Mouse (Mus musculus) monocyte, adult 5-6 weeks (primary cell): ENCODE data around the gene Limd1. TPM values are rescaled to one million over a fixed set of nuclear protein-coding genes. Genes with fewer than 3 reads are reported as not detected.
"Not testable (repeated sequence)": the region's sequence is repeated elsewhere in the genome, so short reads cannot be mapped to it uniquely, and the experiment has no call there.

Experiments used
- ATAC-seq: fragments of 153-309, 156-312 bp; replicated peaks from 2 replicates; pipeline ENCODE4 v1.8.0; 2017; ENCODE audit warnings: mild to moderate bottlenecking; ENCODE audit not compliant: low TSS enrichment, insufficient number of reproducible peaks, severe bottlenecking, poor library complexity, low FRiP score
- total RNA-seq: library from RNA; stranded (forward); fragments of 200-1000, 200-491, 200-594 nt; gene quantifications from 3 replicates; pipeline ENCODE4 v1.2.3, GENCODE M21; 2017

Gene Limd1
- total RNA-seq, result 54.7 to 68.7 TPM (median 65.2 TPM) in 3 replicates

- no peak for ATAC-seq
Measured at GRCm38 (mm10) chr9:123478586-123479195, at the start of gene Limd1. Gene Limd1, plus strand, starts transcription at chr9:123478706.

GRCm38 (mm10) chr9:123429863-123430262, 48.6 kb upstream of the Limd1 start:
- no peak for ATAC-seq

DNA sequence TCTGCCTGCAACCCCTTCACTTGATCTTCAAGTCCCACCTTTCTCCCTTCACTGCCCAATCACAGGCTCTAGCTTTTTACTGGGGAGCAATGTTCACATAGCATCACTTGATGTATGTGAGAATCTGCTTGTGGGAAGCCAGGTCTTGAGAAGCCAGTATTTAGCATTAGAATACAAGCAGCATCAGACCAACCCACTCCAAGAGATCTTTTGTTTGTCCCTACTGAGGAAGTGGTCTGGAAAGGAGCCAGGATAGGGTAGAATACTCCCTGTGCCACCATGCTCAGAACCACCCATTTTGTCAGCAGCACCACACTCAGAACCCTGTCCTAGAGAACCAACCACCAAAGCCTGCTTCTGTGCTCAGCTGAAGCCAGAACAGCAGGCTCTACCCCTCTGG, 47.5 kb upstream of the Limd1 start:
- ATAC-seq, result no peak

- ATAC-seq, result no peak
Measured at GRCm38 (mm10) chr9:123438223-123438622, 40.3 kb upstream of the Limd1 start.

- no peak for ATAC-seq
Measured at GRCm38 (mm10) chr9:123440230-123441058, 38.1 kb upstream of the Limd1 start.

GRCm38 (mm10) chr9:123447101-123447500, 31.4 kb upstream of the Limd1 start:
- ATAC-seq, result not testable (repeated sequence)

DNA sequence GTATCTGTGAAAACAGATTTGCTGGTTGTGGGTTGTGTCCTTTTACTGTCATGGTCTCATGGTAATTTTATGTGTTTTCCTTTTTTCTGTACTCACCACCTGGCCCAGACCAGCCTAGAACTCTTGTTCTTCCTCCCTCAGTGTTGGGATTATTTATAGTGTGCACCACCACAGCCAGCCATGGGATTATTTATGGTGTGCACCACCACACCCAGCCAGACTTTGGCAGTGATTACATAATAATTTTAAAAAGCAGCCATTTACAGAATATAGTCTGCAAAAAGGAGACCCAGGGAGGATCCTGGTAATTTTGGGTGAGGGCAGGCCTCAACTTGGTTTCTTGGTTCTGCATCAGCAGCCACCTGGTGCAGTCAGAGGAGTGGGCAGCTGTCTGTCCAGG, 29.9 kb upstream of the Limd1 start:
- ATAC-seq, result no peak

DNA sequence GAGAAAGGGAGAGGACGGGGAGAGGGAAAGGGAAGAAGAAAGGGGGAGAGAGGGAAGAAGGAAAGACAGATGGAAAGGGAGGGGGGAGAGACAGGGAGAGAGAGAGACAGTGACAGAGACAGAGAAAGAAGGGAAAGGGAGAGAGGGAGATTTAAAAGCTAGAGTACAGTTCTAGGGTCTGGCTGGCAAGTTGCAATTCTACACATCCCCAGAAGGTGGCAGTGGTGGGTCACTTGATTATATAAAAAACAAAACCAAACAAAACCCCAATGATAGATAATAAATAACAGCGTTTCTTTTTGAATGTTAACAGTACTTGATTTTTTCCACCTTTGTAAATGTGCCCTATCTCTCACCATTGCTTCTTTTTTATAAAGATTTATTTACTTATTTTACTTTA, 28.3 kb upstream of the Limd1 start:
- ATAC-seq, result 0 out of 2 replicates have a peak, but pooled peaks have one; percentile 54

- no peak for ATAC-seq
Measured at GRCm38 (mm10) chr9:123451772-123452171, 26.7 kb upstream of the Limd1 start.

GRCm38 (mm10) chr9:123456634-123457602, 21.6 kb upstream of the Limd1 start:
- no peak for ATAC-seq

GRCm38 (mm10) chr9:123457603-123458002, 20.9 kb upstream of the Limd1 start:
- ATAC-seq, result no peak

- ATAC-seq, result no peak
Measured at GRCm38 (mm10) chr9:123467141-123467620, 11.3 kb upstream of the Limd1 start.

DNA sequence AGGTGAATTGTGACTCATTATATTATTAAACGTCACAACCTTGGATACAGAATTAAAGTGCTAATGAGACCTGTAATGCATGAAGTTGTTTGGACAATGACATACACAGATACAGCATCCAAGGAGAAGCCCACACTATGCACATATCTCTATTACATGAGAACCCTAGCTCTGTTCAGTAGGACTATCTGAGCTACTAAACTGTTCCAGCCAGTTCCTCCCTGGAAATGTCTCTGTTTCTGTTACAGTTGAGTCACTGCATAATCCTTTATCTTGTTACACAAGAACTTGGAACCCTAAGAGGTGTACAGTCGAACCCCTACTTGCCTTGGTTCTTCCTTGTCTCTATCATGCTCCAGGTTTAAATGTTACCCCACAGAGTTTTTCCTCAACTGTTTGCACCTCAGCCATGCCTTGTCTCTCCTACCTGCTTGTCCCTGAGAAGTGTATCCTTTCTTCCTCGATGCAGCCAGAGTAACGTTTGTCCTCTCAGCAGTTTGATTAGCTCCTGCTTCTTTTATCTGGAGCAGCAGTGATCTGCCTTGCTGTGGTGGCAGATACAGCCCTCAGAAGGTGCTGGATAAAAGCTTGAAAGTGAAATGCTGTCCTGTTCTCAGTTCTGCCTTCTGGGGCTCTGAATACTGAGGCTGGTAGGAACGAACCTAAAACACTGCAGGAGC, 10.0 kb upstream of the Limd1 start:
- ATAC-seq, result no peak

DNA sequence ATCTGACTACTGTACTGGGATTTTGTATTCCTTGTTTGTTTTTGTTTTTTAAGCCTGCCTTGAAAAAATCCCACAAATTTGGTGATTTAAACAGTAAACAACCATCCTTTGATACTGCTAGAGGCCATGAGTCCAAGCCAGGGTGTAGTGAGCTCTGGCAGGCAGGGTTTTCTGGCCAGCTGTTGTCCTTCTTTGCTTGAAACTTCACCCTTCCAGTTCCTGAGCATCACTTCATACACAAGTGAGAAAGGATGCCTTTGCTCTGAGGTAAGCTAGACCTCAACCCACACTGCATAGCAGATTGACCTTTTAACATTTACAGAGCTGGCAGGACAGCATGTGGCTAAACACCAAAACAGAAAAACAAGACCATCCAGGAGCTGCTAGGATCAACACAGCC, 9.4 kb upstream of the Limd1 start:
- no peak for ATAC-seq

GRCm38 (mm10) chr9:123473377-123473776, 5.1 kb upstream of the Limd1 start:
- no peak for ATAC-seq

- ATAC-seq, result no peak
Measured at GRCm38 (mm10) chr9:123475569-123475968, 2.9 kb upstream of the Limd1 start.

GRCm38 (mm10) chr9:123478031-123478585, 398 bp upstream of the Limd1 start:
- 0 out of 2 replicates have a peak, but pooled peaks have one; percentile 34 for ATAC-seq

DNA sequence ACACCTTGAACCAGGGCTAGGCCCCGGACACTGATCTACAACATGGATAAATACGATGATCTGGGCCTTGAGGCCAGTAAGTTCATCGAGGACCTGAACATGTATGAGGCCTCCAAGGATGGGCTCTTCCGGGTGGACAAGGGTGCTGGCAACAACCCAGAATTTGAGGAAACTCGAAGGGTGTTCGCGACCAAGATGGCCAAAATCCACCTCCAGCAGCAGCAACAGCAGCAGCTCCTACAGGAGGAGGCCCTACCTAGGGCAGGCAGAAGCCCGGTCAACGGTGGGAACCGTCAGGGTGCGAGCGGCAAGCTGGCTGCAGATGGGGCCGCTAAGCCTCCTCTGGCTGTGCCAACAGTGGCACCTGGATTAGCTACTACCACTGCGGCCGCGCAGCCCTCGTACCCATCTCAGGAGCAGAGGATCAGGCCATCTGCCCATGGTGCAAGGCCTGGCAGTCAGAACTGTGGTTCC, 727 bp downstream of the Limd1 start:
- ATAC-seq, result peak; percentile 4; the same call in 1 of the 2 replicates
